Mouse (Mus musculus) lung, postnatal 0 days (tissue): Measurements from ENCODE around the gene Cyp2c38.

ENCODE experiments used
- CTCF ChIP-seq: IDR thresholded peaks from 2 replicates; pipeline ENCODE4 v1.5.1; 2016; ENCODE audit warnings: antibody characterized with exemption, mild to moderate bottlenecking
- EP300 ChIP-seq: IDR thresholded peaks from 2 replicates; pipeline ENCODE4 v1.6.1; 2016; ENCODE audit warnings: antibody characterized with exemption, mild to moderate bottlenecking, control low read depth

- TF ChIP-seq CTCF (no peak), EP300 (no peak)
Observed at GRCm38 (mm10) chr19:39506341-39506740, 43.5 kb upstream of the Cyp2c38 start.
